Mouse (Mus musculus): ENCODE data around the gene Zdhhc22.
A peak's percentile ranks its signal among the peaks of the same experiment; 100 is the strongest.

GRCm38 (mm10) chr12:86936587-86937343, 53.5 kb downstream of the Zdhhc22 start:
- TF ChIP-seq CTCF (IDR thresholded peaks at IDR 0.05), result no peak
- TF ChIP-seq POLR2A (IDR thresholded peaks at IDR 0.05; ENCODE audit: insufficient read depth, low read depth, low read length), result peak; percentile 56; the same call in 1 of the 2 replicates
- 0 out of 2 replicates have a peak, but pooled peaks have one; percentile 51 for TF ChIP-seq EP300 (IDR thresholded peaks at IDR 0.05; ENCODE audit: insufficient read depth, low read depth, low read length)
